Mouse (Mus musculus): ENCODE measurements at regions not wholly inside any gene's neighbourhood (a gene's known extent, or its start where the extent isn't known, plus 50 kb on each side); places are given as distances from the start of the nearest gene placed in this dataset.
"Not testable (repeated sequence)": the region's sequence is repeated elsewhere in the genome, so short reads cannot be mapped to it uniquely, and the experiment has no call there.

DNA sequence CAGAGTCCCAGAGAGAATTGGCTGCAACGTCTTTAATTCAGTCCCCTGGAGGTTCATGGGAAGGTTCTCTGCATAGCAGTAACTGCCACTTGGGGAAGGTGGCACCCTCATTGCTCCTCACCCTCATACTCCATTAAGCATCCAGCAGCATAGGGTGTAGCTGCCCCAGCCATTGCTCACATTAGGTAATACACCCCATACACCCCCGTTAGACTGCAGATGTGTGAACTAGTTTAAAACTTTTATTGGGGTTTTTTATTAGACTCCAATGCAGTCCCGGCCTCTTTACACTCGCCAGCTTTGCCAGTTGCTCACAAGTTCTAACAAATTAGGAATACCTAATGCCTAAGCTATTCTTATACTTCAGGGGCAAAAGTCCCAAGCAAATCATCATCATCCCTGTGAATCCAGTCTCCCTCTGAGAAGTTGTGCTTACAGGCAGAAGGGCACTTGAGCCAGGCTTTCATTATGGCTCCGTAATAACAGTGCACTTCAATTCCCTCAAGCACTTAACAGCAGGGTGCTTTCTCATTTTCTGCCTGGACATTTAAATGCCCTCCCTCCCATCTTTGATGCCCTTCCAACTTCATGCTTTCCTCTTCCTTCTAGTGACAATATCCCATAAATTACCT, 265.7 kb downstream of the Lyplal1 start:
- DNase-seq: no peak

GRCm38 (mm10) chr1:185861692-185862091, 255.4 kb downstream of the Lyplal1 start:
- no peak for DNase-seq

- DNase-seq: no peak
Observed at GRCm38 (mm10) chr1:185865945-185866344, 251.2 kb downstream of the Lyplal1 start.

- DNase-seq: no peak
Observed at GRCm38 (mm10) chr1:185866612-185867011, 250.5 kb downstream of the Lyplal1 start.

- DNase-seq: no peak
Observed at GRCm38 (mm10) chr1:185867018-185867417, 250.1 kb downstream of the Lyplal1 start.

GRCm38 (mm10) chr1:185868721-185869120, 248.4 kb downstream of the Lyplal1 start:
- DNase-seq: no peak

DNA sequence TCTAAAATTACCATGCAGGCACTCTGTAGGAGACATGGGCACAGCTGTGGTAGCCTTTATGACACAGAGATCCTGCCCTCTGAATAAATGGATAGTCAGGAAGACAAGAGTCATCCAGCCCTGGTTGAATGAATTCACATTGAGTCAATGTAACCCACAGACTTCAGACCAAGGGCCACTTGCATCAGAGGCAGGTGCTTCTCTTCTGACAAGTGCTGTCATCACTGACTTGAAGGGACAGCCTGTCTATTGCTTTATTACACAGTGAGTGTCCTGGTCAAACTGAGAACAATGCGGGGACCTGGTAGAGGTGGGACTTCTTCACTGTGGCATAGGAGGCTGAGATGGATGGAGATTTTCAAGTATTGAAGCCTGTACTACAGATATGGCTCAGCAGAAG, 230.1 kb downstream of the Lyplal1 start:
- no peak for DNase-seq

DNA sequence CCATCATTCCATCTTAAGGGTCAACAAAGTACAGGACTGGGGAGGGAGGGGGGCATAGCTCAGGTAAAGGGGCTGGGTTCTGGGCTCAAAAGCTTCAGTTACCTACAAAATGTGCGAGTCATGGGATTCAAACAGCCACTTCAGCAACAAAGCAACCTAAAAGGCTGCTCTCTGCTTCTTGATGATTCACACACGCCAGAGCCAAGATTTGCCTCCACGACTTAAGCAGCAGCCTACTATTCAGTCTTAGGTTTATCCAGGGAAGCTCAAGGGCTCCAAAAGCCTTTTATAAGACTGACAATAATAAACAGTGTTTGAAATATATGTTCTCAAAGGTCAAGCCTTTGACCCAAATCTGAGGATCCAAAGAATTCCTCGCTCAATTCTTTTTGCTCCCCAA, 225.3 kb downstream of the Lyplal1 start:
- DNase-seq: no peak

DNA sequence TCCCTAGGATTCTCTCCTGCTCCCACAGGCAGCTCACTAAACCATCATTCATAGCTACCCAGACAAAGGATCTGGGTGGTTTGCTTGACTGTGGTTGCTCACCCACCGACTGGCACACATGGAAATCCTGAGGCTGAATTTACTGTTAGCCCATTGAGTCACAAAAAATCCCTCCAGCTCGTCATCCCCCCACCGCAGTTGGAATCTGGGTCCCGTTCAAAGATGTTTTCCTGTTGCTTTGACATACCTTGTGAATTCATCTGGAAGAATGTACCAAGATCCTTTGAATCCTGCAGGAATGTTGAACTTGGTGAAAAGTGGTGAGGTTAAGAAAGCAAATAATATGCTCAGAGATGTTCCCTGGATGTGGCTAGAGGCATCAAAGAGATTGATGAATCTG, 223.7 kb downstream of the Lyplal1 start:
- no peak for DNase-seq

GRCm38 (mm10) chr1:185898475-185898874, 218.6 kb downstream of the Lyplal1 start:
- DNase-seq: no peak

- no peak for DNase-seq
Observed at GRCm38 (mm10) chr1:185900316-185900715, 216.8 kb downstream of the Lyplal1 start.

- DNase-seq: no peak
Observed at GRCm38 (mm10) chr1:185902395-185902794, 214.7 kb downstream of the Lyplal1 start.

DNA sequence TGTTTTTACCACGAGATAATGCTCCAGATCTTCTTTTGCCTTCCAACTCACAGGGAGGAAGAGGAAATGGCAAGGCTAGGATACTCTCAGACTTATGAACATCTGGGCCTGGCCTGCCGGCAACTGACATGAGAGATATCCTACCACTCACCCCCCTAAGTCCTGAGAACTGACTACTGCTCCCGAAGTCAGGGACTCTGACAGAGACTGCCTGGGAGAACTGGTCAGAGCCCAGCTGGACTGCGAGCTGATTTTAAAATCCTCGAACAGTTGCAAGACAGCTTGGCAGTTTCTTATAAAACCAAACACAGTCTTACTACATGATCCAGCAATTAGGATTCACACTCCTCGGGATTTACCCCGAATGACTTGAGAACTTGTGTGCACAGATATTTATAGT, 211.4 kb downstream of the Lyplal1 start:
- no peak for DNase-seq

- no peak for DNase-seq
Observed at GRCm38 (mm10) chr1:185915579-185915978, 201.5 kb downstream of the Lyplal1 start.

- DNase-seq: no peak
Observed at GRCm38 (mm10) chr1:185918663-185919062, 198.4 kb downstream of the Lyplal1 start.

GRCm38 (mm10) chr1:185923723-185924122, 193.4 kb downstream of the Lyplal1 start:
- no peak for DNase-seq

DNA sequence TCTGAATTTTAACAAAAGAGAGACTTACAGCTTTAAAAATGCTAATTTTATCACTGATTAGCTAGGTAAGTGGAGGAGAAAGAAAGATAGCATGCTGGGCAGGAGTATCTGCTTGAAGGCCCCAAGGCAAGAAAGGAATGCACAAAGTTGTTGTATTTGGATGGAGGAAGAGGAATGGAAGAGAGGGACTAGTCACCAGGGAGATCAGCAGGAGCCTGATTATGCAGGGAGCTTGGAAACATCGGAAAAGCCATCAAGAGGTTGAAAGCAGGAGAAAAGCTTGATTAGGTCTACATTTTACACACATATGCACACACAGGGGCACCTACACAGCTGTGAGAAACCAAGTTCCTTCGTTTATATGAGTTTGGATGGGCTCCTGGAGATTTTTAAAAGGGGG, 188.1 kb downstream of the Lyplal1 start:
- DNase-seq: no peak

- DNase-seq: no peak
Observed at GRCm38 (mm10) chr1:185929761-185930160, 187.3 kb downstream of the Lyplal1 start.

- no peak for DNase-seq
Observed at GRCm38 (mm10) chr1:185933623-185934022, 183.5 kb downstream of the Lyplal1 start.

DNA sequence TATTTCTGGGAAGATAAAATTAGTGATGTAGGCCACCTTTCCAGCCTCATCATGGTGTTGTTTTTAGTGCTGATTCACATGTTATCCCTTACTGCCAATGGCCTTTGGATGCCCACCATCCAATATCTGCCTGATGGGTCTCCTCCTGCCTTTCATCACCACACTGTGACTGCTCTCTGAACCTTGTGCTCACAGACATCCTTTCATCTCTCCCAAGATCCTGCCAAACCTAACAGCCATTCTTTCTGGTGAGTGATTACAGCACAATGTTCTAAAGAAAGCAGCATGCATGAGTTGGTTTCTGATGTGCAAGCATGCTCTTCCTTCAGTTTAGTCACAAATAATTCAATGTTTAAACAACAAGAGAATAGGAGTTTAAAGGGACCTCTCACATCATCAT, 180.1 kb downstream of the Lyplal1 start:
- no peak for DNase-seq

- DNase-seq: no peak
Observed at GRCm38 (mm10) chr1:185939914-185940313, 177.2 kb downstream of the Lyplal1 start.

- no peak for DNase-seq
Observed at GRCm38 (mm10) chr1:185940511-185940910, 176.6 kb downstream of the Lyplal1 start.

- no peak for DNase-seq
Observed at GRCm38 (mm10) chr1:185951163-185951562, 165.9 kb downstream of the Lyplal1 start.

DNA sequence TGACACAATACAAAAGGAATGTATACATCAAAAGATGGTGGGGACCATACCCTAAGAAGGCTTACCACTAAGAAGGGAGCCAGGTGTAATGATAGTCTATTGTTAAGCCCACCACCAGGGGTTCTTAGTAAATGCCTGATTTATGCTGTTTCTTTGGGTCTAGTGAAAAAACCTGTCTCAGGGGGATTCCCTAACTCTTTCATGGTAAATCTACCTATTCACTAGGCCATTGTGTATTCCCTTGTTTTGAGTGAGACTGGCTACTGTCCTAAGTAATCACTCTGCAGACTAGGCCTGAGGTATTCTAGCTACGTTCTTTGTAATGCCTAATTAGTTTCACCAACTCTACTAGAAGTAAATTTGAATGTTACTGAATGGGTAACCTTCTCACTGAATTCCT, 161.3 kb downstream of the Lyplal1 start:
- not testable (repeated sequence) for DNase-seq

DNA sequence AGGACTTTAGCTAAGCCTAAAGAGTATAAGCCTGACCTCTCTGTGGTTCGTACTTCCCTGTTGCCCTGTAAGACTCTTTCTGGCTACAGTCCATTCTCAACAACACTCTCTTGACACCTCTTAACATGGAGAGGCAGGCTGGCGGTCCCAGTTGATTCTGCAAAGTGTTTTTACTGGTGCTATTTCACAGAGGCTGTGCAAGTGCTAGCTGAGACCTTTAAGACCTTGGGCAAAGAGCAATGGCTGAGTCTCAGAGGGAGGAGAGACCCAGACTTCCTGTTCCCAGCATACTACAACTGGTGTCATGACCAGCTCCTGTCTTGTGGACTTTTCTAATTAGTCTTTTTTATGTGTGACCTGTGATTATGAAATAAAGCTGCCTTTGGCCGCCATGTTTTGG, 159.6 kb downstream of the Lyplal1 start:
- no peak for DNase-seq

- no peak for DNase-seq
Observed at GRCm38 (mm10) chr1:185958276-185958675, 158.8 kb downstream of the Lyplal1 start.
